Mouse (Mus musculus) midbrain, embryonic 14.5 days (tissue): ENCODE data around the gene Rbks. TPM values are rescaled to one million over a fixed set of nuclear protein-coding genes. Genes with fewer than 3 reads are reported as not detected.

Experiments used
- ATAC-seq: fragments of 200-750 bp; cut with Nextera tagmentation; 2 replicates; pipeline ENCODE4 v1.8.0; 2017; ENCODE audit warnings: moderate number of reproducible peaks, moderate library complexity; ENCODE audit not compliant: low FRiP score, low TSS enrichment
- DNase-seq: peaks from one replicate; pipeline ENCODE4 v3.0.0-alpha.2; 2015
- H3K27ac ChIP-seq: fragments of 300-500 bp; sonication (generic); replicated peaks from 2 replicates; pipeline ENCODE4 v1.5.1; 2014; ENCODE audit warnings: mild to moderate bottlenecking, low read depth, low read length, moderate library complexity
- H3K27me3 ChIP-seq: fragments of 300-500 bp; sonication (generic); 2 replicates; pipeline ENCODE4 v1.6.1; 2014; ENCODE audit warnings: low read length, control low read depth, mixed read lengths; ENCODE audit not compliant: control insufficient read depth, insufficient read depth
- H3K36me3 ChIP-seq: fragments of 300-500 bp; sonication (generic); 2 replicates; pipeline ENCODE4 v1.6.1; 2014; ENCODE audit warnings: low read length, control low read depth; ENCODE audit not compliant: control insufficient read depth, insufficient read depth
- H3K4me1 ChIP-seq: fragments of 300-500 bp; sonication (generic); 2 replicates; pipeline ENCODE4 v1.6.1; 2014; ENCODE audit warnings: mild to moderate bottlenecking, antibody characterized with exemption, low read length, control low read depth; ENCODE audit not compliant: control insufficient read depth, insufficient read depth
- H3K4me2 ChIP-seq: fragments of 300-500 bp; sonication (generic); 2 replicates; pipeline ENCODE4 v1.6.1; 2014; ENCODE audit warnings: mild to moderate bottlenecking, low read length, moderate library complexity
- H3K4me3 ChIP-seq: fragments of 300-500 bp; sonication (generic); replicated peaks from 2 replicates; pipeline ENCODE4 v1.5.1; 2014; ENCODE audit warnings: low read depth, low read length
- H3K9ac ChIP-seq: fragments of 300-500 bp; sonication (generic); replicated peaks from 2 replicates; pipeline ENCODE4 v1.6.1; 2014; ENCODE audit warnings: mild to moderate bottlenecking, low read length, moderate library complexity
- H3K9me3 ChIP-seq: fragments of 300-500 bp; sonication (generic); 2 replicates; pipeline ENCODE4 v1.6.1; 2016; ENCODE audit warnings: low read length, control low read depth, mixed read lengths; ENCODE audit not compliant: control insufficient read depth
- WGBS: fragments of 180-500 bp; shearing (Covaris S2); extraction: QIAGEN DNeasy Blood & Tissue Kit; methylation state at CpG from one replicate; pipeline ENCODE4 v1.1.7; 2014; 5-methylcytosine and 5-hydroxymethylcytosine counted together
- polyA plus RNA-seq: library from polyadenylated mRNA; unstranded; fragments of >200 nt; fragmentation: Nextera tagmentation; extraction: Ambion mirVana; gene quantifications from 2 replicates; pipeline ENCODE4 v1.2.1, GENCODE M21; 2014

The Rbks gene
- polyA plus RNA-seq, 1 experiment from 2014 or later, result 3.0 TPM

DNA sequence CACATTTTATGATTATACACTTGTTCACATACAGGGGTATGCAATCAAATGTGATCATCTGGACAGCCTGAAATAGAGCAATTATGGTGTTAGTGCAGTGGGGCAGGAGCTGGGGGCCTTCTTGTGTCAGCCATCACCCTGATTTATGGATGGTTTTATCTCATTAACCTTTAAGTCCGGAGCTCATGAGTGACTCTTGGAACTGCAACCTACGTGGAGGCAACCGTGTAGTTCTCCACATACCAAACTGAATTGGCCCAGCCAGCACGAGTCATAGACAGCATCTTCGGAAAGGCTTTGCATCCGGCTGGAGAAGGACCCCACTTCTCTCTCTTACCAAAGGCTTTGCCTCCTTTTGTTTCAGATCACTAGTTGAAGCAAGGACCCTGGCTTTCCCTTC, 93.7 kb downstream of the Rbks start:
- 93% methylated on average over 6 of the region's 6 CpGs for WGBS
- Histone ChIP-seq H3K4me2 (no peak overlapping the region), H3K4me3 (no peak overlapping the region), H3K27ac (no peak overlapping the region), H3K9ac (no peak overlapping the region), H3K4me1 (no peaks in the 10 kb centered on the region), H3K9me3 (no peaks in the 10 kb centered on the region), H3K36me3 (no peaks in the 10 kb centered on the region), H3K27me3 (no peaks in the 10 kb centered on the region)
- no peak for ATAC-seq
- DNase-seq, result no peak

DNA sequence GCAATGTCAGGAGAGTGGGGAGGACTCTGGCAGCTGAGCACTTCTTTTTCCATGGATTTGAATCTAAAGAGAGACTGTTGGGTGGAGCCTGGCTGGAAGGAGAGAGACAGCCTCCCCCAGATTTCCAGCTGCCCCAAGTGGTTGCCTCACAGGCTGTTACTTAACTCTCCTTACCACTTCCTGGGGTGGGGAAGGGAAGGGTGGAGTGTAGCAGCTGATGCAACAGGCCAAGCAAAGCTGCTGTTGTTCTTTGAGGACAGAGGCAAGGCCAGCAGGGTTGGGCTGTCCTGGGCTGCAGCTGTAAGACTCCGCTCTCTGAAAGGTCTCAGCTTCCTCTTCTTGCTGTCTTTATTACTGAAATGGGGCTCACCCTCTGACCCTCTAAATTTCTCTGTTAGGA, 95.0 kb downstream of the Rbks start:
- no peak for DNase-seq
- 87% methylated on average over 1 of the region's 1 CpGs for WGBS
- no peak overlapping the region for H3K27ac ChIP-seq
- no peak for ATAC-seq
- no peak overlapping the region for H3K4me3 ChIP-seq
- no peak overlapping the region for H3K4me2 ChIP-seq
- no peaks in the 10 kb centered on the region for H3K4me1 ChIP-seq
- H3K27me3 ChIP-seq, result 0 out of 2 replicates have a peak, but pooled peaks cover 3% of the 10 kb centered on the region
- no peaks in the 10 kb centered on the region for H3K36me3 ChIP-seq
- H3K9ac ChIP-seq, result no peak overlapping the region
- H3K9me3 ChIP-seq, result no peaks in the 10 kb centered on the region

DNA sequence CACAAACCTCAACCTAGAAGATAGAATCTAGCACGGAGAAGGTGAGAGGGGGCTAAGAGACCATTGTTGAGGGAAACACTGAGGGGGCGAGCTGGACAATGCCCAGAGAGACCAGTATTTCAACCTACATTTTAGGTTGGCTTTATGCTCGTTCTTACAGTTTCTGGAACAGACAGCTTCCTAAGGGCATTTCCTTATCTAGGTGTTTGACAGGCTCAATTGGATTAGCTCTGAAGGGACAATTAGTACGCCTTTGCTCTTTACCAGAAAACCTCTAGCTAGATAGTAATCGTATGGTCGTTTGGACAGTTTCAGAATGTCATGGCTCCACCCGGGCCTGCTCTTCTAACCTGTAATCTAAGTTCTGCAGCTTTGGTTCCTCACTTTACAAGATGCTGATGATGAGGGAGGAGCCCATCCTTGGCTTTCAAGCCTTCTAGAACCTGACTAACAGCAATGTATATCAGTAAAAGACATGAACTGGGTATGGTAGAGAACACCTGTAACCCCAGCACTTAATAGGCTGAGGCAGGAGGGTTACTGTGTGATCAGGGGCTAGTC, 96.2 kb downstream of the Rbks start:
- Histone ChIP-seq H3K36me3 (no peaks in the 10 kb centered on the region), H3K4me1 (0 out of 2 replicates have a peak, but pooled peaks cover 6% of the 10 kb centered on the region), H3K4me2 (no peak overlapping the region), H3K27ac (no peak overlapping the region), H3K4me3 (no peak overlapping the region), H3K9me3 (no peaks in the 10 kb centered on the region), H3K9ac (no peak overlapping the region), H3K27me3 (0 out of 2 replicates have a peak, but pooled peaks cover 4% of the 10 kb centered on the region)
- WGBS, result 85% methylated on average over 7 of the region's 7 CpGs
- ATAC-seq, result no peak
- DNase-seq, result no peak

DNA sequence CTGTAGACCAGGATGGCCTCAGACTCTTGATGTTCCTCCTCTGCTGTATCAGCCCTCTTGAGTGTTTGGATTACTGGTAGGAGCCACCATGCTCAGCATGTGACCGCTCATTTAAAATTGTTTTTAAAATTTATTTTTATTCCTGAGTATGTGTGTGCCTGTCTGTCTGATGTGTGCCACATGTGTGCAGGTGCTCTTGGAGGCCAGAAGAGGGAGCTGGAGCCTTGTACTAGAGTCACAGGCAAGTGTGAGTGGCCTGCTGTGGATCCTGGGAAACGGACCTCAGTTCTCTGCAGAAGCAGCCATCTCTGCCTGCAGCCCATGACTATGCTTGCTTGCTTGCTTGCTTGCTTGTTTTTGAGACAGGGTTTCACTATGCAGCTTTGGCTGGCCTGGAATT, 98.3 kb downstream of the Rbks start:
- H3K9me3 ChIP-seq, result no peaks in the 10 kb centered on the region
- 0 out of 2 replicates have a peak, but pooled peaks cover 4% of the 10 kb centered on the region for H3K27me3 ChIP-seq
- DNase-seq (no peak), ATAC-seq (no peak)
- WGBS, result 78% methylated on average over 2 of the region's 2 CpGs
- no peak overlapping the region for H3K27ac ChIP-seq
- H3K4me2 ChIP-seq, result no peak overlapping the region
- no peaks in the 10 kb centered on the region for H3K36me3 ChIP-seq
- H3K4me3 ChIP-seq, result no peak overlapping the region
- 0 out of 2 replicates have a peak, but pooled peaks cover 6% of the 10 kb centered on the region for H3K4me1 ChIP-seq
- H3K9ac ChIP-seq, result no peak overlapping the region

DNA sequence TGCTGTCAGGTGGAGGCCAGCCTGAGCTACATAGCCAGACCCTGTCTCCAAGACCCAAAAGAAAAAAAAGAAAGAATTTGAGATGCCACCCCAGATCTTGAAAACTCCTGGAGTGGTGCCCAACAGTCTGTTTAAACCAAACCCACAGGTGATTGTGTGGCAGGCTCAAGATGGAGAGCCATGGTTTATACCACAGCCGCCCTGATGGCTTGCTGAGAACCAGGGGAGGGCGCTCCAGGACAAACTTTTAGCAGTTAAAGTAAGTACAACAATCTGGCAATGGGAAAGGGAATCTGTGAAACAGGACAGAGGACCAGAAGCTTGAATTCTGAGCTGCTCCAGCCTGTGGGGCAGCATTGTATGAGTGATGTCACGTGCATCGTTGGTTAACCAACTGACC, 98.8 kb downstream of the Rbks start:
- 60% methylated on average over 4 of the region's 4 CpGs for WGBS
- H3K9me3 ChIP-seq, result no peaks in the 10 kb centered on the region
- H3K4me2 ChIP-seq, result no peak overlapping the region
- H3K4me1 ChIP-seq, result 0 out of 2 replicates have a peak, but pooled peaks cover 6% of the 10 kb centered on the region
- no peak for ATAC-seq
- peak; percentile 57 for DNase-seq
- no peaks in the 10 kb centered on the region for H3K36me3 ChIP-seq
- no peak overlapping the region for H3K27ac ChIP-seq
- 0 out of 2 replicates have a peak, but pooled peaks cover 4% of the 10 kb centered on the region for H3K27me3 ChIP-seq
- H3K4me3 ChIP-seq, result no peak overlapping the region
- no peak overlapping the region for H3K9ac ChIP-seq

DNA sequence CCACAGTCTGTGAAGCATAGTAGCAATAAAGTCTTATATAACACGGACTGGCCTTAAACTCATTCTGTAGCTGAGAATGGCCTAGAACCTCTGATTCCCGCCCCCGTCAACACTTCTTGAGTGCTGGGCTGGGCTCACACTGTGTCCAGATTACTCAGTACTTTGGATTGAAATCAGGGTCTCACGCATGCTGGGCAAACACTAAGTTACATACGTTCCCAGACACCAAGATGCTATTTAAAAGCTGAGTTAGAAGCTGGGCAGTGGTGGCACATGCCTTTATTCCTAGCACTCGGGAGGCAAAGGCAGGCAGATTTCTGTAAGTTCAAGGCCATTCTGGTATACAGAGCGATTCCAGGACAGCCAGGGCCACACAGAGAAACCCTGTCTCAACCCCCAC, 99.3 kb downstream of the Rbks start:
- no peak overlapping the region for H3K4me2 ChIP-seq
- DNase-seq, result no peak
- no peak for ATAC-seq
- WGBS, result 81% methylated on average over 7 of the region's 7 CpGs
- H3K4me1 ChIP-seq, result 0 out of 2 replicates have a peak, but pooled peaks cover 6% of the 10 kb centered on the region
- 0 out of 2 replicates have a peak, but pooled peaks cover 4% of the 10 kb centered on the region for H3K27me3 ChIP-seq
- no peak overlapping the region for H3K27ac ChIP-seq
- H3K9ac ChIP-seq, result no peak overlapping the region
- H3K36me3 ChIP-seq, result no peaks in the 10 kb centered on the region
- H3K4me3 ChIP-seq, result no peak overlapping the region
- H3K9me3 ChIP-seq, result no peaks in the 10 kb centered on the region

DNA sequence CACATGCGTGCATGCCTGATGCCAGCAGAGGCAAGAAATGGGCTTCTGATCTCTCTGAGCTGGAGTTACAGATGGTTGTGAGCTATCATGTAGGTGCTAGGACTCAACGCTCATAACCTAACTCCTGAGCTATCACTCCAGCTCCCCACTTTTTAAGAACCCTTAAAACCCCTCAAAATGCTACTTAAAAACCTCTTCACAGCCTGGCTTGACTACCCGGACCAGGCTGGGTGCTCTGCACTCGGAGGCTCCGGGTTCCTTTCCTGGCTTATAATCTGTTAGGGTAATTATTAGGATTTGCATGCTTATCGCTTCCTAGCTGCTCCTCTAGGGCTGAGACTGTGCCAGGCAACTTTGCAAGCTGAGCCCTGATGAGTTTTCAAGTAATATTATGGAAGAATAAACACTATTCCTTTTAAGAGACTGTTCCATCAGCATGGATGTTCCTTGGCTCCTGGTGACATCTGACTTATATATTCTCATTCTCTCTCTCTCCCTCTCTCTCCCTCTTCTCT, 99.9 kb downstream of the Rbks start:
- 0 out of 2 replicates have a peak, but pooled peaks cover 4% of the 10 kb centered on the region for H3K27me3 ChIP-seq
- 58% methylated on average over 6 of the region's 6 CpGs for WGBS
- no peak overlapping the region for H3K4me2 ChIP-seq
- no peaks in the 10 kb centered on the region for H3K36me3 ChIP-seq
- no peak overlapping the region for H3K4me3 ChIP-seq
- ATAC-seq (no peak), DNase-seq (no peak)
- no peaks in the 10 kb centered on the region for H3K9me3 ChIP-seq
- H3K27ac ChIP-seq, result no peak overlapping the region
- H3K9ac ChIP-seq, result no peak overlapping the region
- H3K4me1 ChIP-seq, result 0 out of 2 replicates have a peak, but pooled peaks cover 6% of the 10 kb centered on the region

DNA sequence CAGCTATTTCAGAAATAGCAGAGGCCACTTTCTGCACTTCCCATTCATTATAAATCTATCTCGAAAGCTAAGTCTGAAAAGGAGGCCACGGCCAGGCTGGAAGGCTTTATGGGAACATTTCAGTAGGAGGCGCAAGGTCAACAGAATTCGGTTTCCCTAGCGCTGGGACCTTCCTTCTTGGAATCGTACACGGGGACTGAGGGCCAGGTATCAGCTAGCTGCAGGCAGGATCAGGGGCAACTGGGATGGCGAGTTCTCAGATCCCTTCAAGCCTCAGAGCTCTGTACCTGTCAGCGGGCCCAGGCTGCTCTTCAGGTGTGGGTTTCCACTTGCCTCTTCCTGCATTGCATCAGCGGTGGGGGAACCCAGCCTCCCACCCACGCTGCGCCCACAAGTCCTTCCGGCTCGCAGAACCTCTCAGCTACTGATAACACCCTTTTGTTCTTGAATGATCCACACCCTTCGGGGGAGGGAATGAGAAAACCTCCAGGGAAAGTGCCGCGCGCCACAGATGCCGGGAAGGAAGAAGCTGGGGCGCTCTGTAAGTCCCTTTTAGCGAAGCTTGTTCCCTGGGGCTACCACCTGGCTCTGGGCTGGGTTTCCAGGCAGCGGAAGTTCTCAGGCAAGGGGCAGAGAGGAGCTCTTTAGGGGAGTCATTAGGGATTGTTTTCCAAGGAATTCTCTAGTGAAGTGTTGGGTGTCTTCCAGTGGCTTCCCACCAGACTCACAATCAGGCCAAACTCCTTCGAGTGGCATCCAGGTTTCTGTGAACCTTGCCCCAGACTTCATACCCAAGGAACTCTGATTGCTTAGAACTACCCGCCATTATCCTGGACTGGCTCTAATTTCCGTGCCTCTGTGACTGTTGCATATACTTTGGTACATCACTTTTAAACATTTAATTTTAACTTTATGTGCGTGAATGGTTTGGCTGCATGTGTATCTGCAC, 100.7 kb downstream of the Rbks start, which contains the start of gene Mrpl33:
Gene Mrpl33 (plus strand): TSS at position 455 of the 949 bp plus-strand sequence.
- 8% methylated on average over 26 of the region's 26 CpGs for WGBS
- H3K36me3 ChIP-seq, result no peaks in the 10 kb centered on the region
- peak within 1 kb of the TSS; percentile 39 for H3K9ac ChIP-seq
- H3K4me1 ChIP-seq, result 0 out of 2 replicates have a peak, but pooled peaks cover 6% of the 10 kb centered on the region
- peak within 1 kb of the TSS; percentile 56 for H3K4me2 ChIP-seq
- peak within 1 kb of the TSS; percentile 25 for H3K4me3 ChIP-seq
- no peak within 1 kb of the TSS for H3K27ac ChIP-seq
- no peaks in the 10 kb centered on the region for H3K9me3 ChIP-seq
- no peak for ATAC-seq
- peak; percentile 68 for DNase-seq
- 0 out of 2 replicates have a peak, but pooled peaks cover 4% of the 10 kb centered on the region for H3K27me3 ChIP-seq
